Mouse (Mus musculus) kidney, adult 2 months (tissue): ENCODE measurements around the gene Uxs1. TPM values are rescaled to one million over a fixed set of nuclear protein-coding genes. Genes with fewer than 3 reads are reported as not detected.

Source experiments
- DNase-seq: peaks from one replicate; pipeline ENCODE4 v3.0.0; 2021
- H3K27ac ChIP-seq: fragments of 200-500 bp; 2 replicates; pipeline ENCODE4 v1.5.1; 2012; ENCODE audit warnings: low read depth, low read length, control low read depth, inconsistent platforms; ENCODE audit not compliant: insufficient read depth
- H3K27me3 ChIP-seq: fragments of 200-500 bp; replicated peaks from 2 replicates; pipeline ENCODE4 v1.6.1; 2012; ENCODE audit warnings: mild to moderate bottlenecking, moderate library complexity, low read length, inconsistent platforms; ENCODE audit not compliant: control insufficient read depth, insufficient read depth
- H3K36me3 ChIP-seq: fragments of 200-500 bp; 2 replicates; pipeline ENCODE4 v1.6.1; 2012; ENCODE audit warnings: mild to moderate bottlenecking, moderate library complexity, low read length, inconsistent platforms; ENCODE audit not compliant: control insufficient read depth, insufficient read depth
- H3K4me1 ChIP-seq: fragments of 200-500 bp; 2 replicates; pipeline ENCODE4 v1.6.1; 2011; ENCODE audit warnings: low read length; ENCODE audit not compliant: control insufficient read depth, insufficient read depth
- H3K4me3 ChIP-seq: fragments of 200-500 bp; 2 replicates; pipeline ENCODE4 v1.5.1; 2011; ENCODE audit warnings: mild to moderate bottlenecking, low read depth, low read length, control low read depth; ENCODE audit not compliant: insufficient read depth
- CTCF ChIP-seq: fragments of 200-500 bp; conservative IDR thresholded peaks from 2 replicates; pipeline ENCODE4 v1.5.1; 2011; ENCODE audit warnings: low read depth, mild to moderate bottlenecking, control low read depth, low read length, moderate library complexity, mixed read lengths; ENCODE audit not compliant: insufficient read depth, insufficient read length
- POLR2A ChIP-seq: fragments of 200-500 bp; IDR thresholded peaks from one replicate; pipeline ENCODE4 v1.6.1; 2011; ENCODE audit warnings: low read depth, low read length, control low read depth
- WGBS: fragments of 180-500 bp; shearing (Covaris S2); methylation state at CpG from one replicate; pipeline ENCODE4 v1.1.7; 2018; 5-methylcytosine and 5-hydroxymethylcytosine counted together
- polyA plus RNA-seq: library from polyadenylated mRNA; depleted of rRNA; stranded (reverse); fragments of >200 nt; gene quantifications from 2 replicates; pipeline ENCODE4 v1.2.3, GENCODE M21; 2012

Uxs1 gene
- polyA plus RNA-seq, 1 experiment: 26.9 TPM

GRCm38 (mm10) chr1:43776106-43776505 is 51.5 kb downstream of the Uxs1 start:
- peak; percentile 24 for DNase-seq
- H3K27ac ChIP-seq: no peak overlapping the region
- H3K4me1 ChIP-seq: no peaks in the 10 kb centered on the region
- H3K4me3 ChIP-seq: no peak overlapping the region
- 66% methylated on average over 3 of the region's 3 CpGs for WGBS
- no peak for TF ChIP-seq POLR2A
- no peak for TF ChIP-seq CTCF
- H3K27me3 ChIP-seq: no peaks in the 10 kb centered on the region
- H3K36me3 ChIP-seq: no peaks in the 10 kb centered on the region; the same call in 1 of the 2 replicates

DNA sequence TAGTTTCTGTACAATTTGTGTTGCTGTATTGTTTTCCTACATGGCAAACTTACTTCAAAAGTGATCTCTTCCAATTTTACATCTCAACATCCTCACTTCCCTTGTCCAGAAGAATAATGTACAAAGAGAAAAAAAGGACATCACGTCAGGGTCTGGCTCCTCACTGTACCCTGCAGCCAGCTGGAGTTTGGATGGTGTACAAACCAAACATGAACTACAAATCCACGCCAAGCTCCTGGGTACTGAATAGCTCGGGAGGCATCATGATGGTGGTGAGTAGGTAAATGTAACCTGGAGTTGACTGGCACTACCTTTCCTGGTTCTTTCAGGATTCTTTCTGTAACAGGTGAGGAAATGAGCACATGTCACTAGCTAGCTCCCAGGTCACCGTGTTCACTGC is 53.5 kb downstream of the Uxs1 start:
- DNase-seq: no peak
- H3K27ac ChIP-seq: no peak overlapping the region
- no peaks in the 10 kb centered on the region for H3K4me1 ChIP-seq
- 87% methylated on average over 4 of the region's 4 CpGs for WGBS
- peaks cover 1% of the 10 kb centered on the region for H3K36me3 ChIP-seq
- TF ChIP-seq POLR2A (no peak), CTCF (no peak)
- H3K27me3 ChIP-seq: no peaks in the 10 kb centered on the region
- no peak overlapping the region for H3K4me3 ChIP-seq

DNA sequence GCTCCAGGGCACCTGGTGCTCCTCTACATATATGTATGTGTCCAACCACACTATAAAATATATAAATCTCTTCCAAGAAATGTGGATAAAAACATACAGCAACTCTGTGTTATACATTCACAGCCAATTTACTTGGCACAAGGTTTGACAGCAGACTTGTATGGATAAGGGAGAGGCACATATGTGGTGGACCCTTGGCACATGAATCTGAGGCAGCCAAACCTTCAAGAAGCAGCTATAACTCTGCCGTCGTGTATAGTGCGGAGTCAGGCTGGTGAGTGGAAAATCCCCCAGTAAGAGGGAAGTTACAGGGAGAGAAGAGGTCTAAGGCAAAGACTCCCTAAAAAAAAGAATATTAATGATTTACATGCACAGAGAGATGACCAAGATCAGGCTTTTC is 54.9 kb downstream of the Uxs1 start:
- no peak for DNase-seq
- H3K36me3 ChIP-seq: peaks cover 1% of the 10 kb centered on the region
- no peak overlapping the region for H3K27ac ChIP-seq
- WGBS: 99% methylated on average over 3 of the region's 3 CpGs
- H3K27me3 ChIP-seq: no peaks in the 10 kb centered on the region
- H3K4me1 ChIP-seq: no peaks in the 10 kb centered on the region
- no peak for TF ChIP-seq POLR2A
- no peak for TF ChIP-seq CTCF
- H3K4me3 ChIP-seq: no peak overlapping the region

DNA sequence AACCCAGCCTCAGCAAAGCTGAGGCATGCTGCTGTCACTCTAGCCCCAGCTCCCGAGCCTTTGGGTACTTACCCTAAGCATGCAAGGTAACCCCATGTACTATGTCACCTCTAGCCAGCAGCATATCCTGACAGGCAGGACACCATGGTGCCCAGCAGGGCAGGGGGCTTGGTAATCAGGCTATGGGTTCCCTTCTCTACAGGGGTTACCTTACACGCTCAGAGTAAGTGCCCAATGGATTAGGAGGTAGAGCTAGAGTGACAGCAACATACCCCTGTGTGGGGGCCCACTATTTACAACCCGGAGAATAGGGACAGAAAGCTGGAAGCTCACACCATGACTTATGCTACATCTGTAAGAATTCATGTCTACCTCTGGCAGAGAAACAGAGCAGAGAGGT is 57.6 kb downstream of the Uxs1 start:
- H3K4me1 ChIP-seq: no peaks in the 10 kb centered on the region
- TF ChIP-seq POLR2A (no peak), CTCF (no peak)
- H3K27ac ChIP-seq: no peak overlapping the region
- H3K36me3 ChIP-seq: peaks cover 1% of the 10 kb centered on the region
- no peak for DNase-seq
- H3K27me3 ChIP-seq: no peaks in the 10 kb centered on the region
- no peak overlapping the region for H3K4me3 ChIP-seq
- 94% methylated on average over 3 of the region's 3 CpGs for WGBS

DNA sequence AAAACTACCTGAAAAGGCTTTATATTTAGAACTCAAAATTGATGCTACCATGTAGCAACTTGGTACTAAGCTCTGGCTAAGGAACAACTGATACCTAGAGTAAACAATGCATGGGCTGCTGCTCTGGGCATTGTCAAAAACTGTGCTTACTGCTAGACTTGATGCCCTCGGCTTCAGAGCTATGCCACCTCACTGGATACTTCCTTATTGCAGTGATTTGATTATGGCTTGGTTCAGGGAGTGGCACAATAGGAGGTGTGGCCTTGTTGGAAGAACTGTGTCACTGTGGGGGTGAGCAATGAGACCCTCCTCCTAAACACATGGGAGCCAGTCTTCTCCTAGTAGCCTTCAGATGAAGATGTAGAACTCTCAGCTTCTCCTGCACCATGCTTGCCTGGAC is 58.3 kb downstream of the Uxs1 start:
- WGBS: 60% methylated on average over 1 of the region's 1 CpGs
- Histone ChIP-seq H3K27me3 (no peaks in the 10 kb centered on the region), H3K27ac (no peak overlapping the region), H3K36me3 (peaks cover 1% of the 10 kb centered on the region), H3K4me3 (no peak overlapping the region), H3K4me1 (no peaks in the 10 kb centered on the region)
- no peak for DNase-seq
- TF ChIP-seq POLR2A (no peak), CTCF (no peak)

DNA sequence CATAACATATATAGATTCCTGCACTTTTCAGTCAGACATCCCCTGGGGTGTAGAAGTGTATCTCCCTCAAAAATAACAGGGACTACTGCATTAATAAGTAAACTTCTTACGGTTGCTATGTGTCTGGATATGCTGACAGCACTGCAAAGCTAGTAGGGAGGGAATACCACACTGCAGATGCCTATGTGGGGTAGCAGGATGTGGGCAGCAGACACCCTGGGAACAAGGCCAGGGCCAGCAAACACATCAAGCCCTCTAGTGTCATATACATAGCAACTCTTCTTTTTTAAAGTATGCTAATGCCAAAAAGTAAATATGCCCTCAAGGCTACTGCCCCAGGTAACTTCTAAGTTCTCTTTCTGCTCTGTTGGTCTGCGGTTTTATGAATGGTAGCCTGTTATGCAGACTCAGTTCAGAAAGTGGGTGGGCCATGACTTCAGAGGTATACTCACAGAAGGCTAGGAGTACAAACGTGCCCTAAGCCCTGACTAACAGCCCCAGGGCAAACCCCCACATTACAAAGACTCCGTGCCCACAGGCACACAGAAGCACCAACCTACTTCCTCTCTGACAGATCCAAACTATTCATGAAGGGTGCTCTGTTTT is 59.1 kb downstream of the Uxs1 start:
- no peak overlapping the region for H3K27ac ChIP-seq

GRCm38 (mm10) chr1:43766328-43766727 is 61.3 kb downstream of the Uxs1 start:
- no peak for DNase-seq
- H3K4me3 ChIP-seq: no peak overlapping the region
- 99% methylated on average over 2 of the region's 2 CpGs for WGBS

More for the DNA sequence above, 59.1 kb downstream of the Uxs1 start:
- DNase-seq: no peak
- H3K4me1 ChIP-seq: no peaks in the 10 kb centered on the region
- no peaks in the 10 kb centered on the region for H3K27me3 ChIP-seq
- no peak overlapping the region for H3K4me3 ChIP-seq
- WGBS: 64% methylated on average over 4 of the region's 4 CpGs
- TF ChIP-seq POLR2A: no peak
- no peak for TF ChIP-seq CTCF
- H3K36me3 ChIP-seq: peaks cover 2% of the 10 kb centered on the region

DNA sequence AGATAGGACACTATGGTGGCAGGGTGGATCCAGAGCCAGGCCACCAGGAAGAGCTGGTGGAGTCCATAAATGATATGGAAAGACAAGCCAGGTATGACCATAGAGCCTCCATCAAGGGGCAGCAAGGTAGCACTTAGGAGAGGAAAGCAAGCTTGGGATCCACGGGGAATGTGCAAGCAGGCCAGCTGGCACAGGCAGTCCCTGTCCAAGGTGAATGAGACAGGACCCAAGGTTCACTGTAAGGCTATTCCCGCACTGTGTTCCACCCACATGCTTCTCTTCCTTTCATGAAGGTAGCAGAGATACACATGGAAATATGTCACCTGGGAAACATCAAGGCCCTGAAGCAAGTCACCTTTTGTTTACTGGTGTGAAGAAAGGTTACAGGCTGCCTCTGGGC is 63.1 kb downstream of the Uxs1 start:
- WGBS: 83% methylated on average over 2 of the region's 2 CpGs
- TF ChIP-seq POLR2A: no peak
- TF ChIP-seq CTCF: no peak
- Histone ChIP-seq H3K4me3 (no peak overlapping the region), H3K27me3 (no peaks in the 10 kb centered on the region), H3K4me1 (no peaks in the 10 kb centered on the region), H3K27ac (no peak overlapping the region), H3K36me3 (peaks cover 4% of the 10 kb centered on the region)
- no peak for DNase-seq

More at GRCm38 (mm10) chr1:43766328-43766727, 61.3 kb downstream of the Uxs1 start:
- TF ChIP-seq CTCF: no peak
- TF ChIP-seq POLR2A: no peak
- H3K36me3 ChIP-seq: peaks cover 3% of the 10 kb centered on the region
- no peak overlapping the region for H3K27ac ChIP-seq
- no peaks in the 10 kb centered on the region for H3K4me1 ChIP-seq
- H3K27me3 ChIP-seq: no peaks in the 10 kb centered on the region
